Mouse (Mus musculus): ENCODE data around the gene Gm3676.
"Not testable (repeated sequence)": the region's sequence is repeated elsewhere in the genome, so short reads cannot be mapped to it uniquely, and the experiment has no call there.

GRCm38 (mm10) chr14:41646387-41646786 is at the start of gene Gm3676:
- TF ChIP-seq POLR2A (IDR thresholded peaks at IDR 0.05; ENCODE audit: borderline replicate concordance, extremely low read depth, insufficient read depth, insufficient read length, poor library complexity, severe bottlenecking); CTCF (IDR thresholded peaks at IDR 0.05; ENCODE audit: borderline replicate concordance, extremely low read depth, insufficient read depth, insufficient read length): not testable (repeated sequence)
